Mouse (Mus musculus): ENCODE results near the gene Atrnl1.
A peak's percentile ranks its signal among the peaks of the same experiment; 100 is the strongest.

The Atrnl1 gene

GRCm38 (mm10) chr19:57802771-57803482 is 192.1 kb downstream of the Atrnl1 start:
- Histone ChIP-seq H3K27me3 (ENCODE audit: control insufficient read depth, insufficient read depth, low read length, poor library complexity, severe bottlenecking) (no peaks in the 10 kb centered on the region; the same call in 1 of the 2 replicates), H3K36me3 (ENCODE audit: control insufficient read depth, insufficient read depth, low read length, poor library complexity, severe bottlenecking) (no peaks in the 10 kb centered on the region)
- no peak for DNase-seq (ENCODE audit: low read depth, low spot score)

- no peak for DNase-seq (ENCODE audit: low read depth, low spot score)
- H3K36me3 ChIP-seq (ENCODE audit: control insufficient read depth, insufficient read depth, low read length, poor library complexity, severe bottlenecking) = no peaks in the 10 kb centered on the region
- H3K27me3 ChIP-seq (ENCODE audit: control insufficient read depth, insufficient read depth, low read length, poor library complexity, severe bottlenecking) = no peaks in the 10 kb centered on the region; the same call in 1 of the 2 replicates
Observed at GRCm38 (mm10) chr19:57803483-57803820, 192.6 kb downstream of the Atrnl1 start.

GRCm38 (mm10) chr19:57808363-57808762 is 197.5 kb downstream of the Atrnl1 start:
- no peak for DNase-seq (ENCODE audit: low read depth, low spot score)
- no peaks in the 10 kb centered on the region for H3K36me3 ChIP-seq (ENCODE audit: control insufficient read depth, insufficient read depth, low read length, poor library complexity, severe bottlenecking)
- no peaks in the 10 kb centered on the region; the same call in 1 of the 2 replicates for H3K27me3 ChIP-seq (ENCODE audit: control insufficient read depth, insufficient read depth, low read length, poor library complexity, severe bottlenecking)

- no peaks in the 10 kb centered on the region for H3K36me3 ChIP-seq (ENCODE audit: control insufficient read depth, insufficient read depth, low read length, poor library complexity, severe bottlenecking)
- DNase-seq (ENCODE audit: low read depth, low spot score) = no peak
- H3K27me3 ChIP-seq (ENCODE audit: control insufficient read depth, insufficient read depth, low read length, poor library complexity, severe bottlenecking) = no peaks in the 10 kb centered on the region
Observed at GRCm38 (mm10) chr19:57814291-57814690, 203.5 kb downstream of the Atrnl1 start.

DNA sequence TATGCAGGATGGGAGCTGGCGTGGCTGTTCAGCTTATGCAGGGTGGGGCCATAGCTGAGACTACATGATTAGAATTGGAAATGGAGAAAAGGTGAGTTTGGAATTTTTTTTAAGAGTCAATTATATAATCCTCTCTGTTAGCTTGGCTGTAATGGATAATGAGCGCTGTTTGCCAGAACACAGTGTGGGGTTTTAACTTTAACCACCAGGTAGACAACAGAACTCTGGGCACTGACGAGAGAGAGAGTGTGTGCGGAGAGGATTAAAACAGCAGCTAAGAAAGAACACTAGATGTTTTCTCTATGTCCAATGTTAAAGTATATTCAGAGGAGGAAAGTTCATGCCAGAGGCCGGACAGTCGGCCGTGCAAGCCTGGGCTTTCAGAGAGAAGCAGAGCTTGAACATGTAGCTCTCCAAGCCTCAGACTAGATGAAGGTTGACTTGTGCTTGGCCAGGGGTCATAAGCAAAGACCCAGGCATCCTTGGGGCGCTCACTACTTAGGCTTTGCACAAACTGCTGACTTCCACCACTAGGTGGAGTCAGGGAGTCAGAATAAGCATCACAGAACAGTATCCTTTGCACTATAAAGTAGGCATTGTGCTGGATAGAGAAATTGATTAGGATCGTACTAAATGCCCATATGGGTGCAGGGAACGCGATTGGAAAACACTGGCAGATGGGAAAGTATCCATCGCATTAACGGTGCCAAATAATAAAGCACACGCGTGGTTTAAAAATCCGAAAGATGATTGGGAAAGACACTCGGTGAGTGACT is 205.6 kb downstream of the Atrnl1 start:
- Histone ChIP-seq H3K27me3 (ENCODE audit: control insufficient read depth, insufficient read depth, low read length, poor library complexity, severe bottlenecking) (no peaks in the 10 kb centered on the region), H3K36me3 (ENCODE audit: control insufficient read depth, insufficient read depth, low read length, poor library complexity, severe bottlenecking) (no peaks in the 10 kb centered on the region)
- DNase-seq (ENCODE audit: low read depth, low spot score) = peak; percentile 34

DNA sequence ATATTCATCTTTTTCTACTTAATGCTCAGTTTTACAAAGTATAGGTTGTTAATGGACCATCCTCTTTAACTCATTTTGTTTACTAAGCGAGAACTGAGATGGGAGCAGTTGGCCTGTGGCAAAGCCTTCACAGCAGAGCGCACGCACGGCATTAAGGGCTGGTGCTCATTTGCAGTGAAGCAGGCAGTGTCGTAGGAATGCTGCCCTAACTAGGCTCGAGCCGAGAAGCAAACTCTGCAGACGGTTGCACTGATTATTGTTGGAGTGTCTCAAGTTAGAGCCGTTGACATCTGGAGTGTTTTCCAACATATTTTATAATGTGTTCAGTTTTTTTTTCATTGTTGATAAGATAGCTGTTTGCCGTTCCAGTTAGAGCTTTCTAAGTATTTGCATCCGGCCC is 206.9 kb downstream of the Atrnl1 start:
- Histone ChIP-seq H3K27me3 (ENCODE audit: control insufficient read depth, insufficient read depth, low read length, poor library complexity, severe bottlenecking) (no peaks in the 10 kb centered on the region), H3K36me3 (ENCODE audit: control insufficient read depth, insufficient read depth, low read length, poor library complexity, severe bottlenecking) (no peaks in the 10 kb centered on the region)
- no peak for DNase-seq (ENCODE audit: low read depth, low spot score)

DNA sequence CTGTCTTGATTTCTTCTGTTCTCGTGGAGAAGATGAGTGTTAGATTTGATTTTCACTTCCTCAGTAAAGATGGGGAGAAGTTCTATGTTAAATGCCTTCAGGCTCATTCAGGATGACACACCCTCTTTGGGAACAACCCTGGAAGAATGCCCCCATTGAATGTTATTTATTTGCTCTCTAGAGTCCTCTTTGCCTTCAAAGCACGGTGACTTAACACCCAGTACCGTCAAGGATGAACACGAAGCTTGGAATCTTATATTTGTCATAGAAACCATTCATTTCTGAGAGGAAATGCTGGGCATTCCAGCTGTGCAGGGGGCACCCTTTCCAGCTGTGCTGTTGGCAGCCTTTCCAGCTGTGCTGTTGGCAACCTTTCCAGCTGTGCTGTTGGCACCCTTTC is 212.6 kb downstream of the Atrnl1 start:
- Histone ChIP-seq H3K36me3 (ENCODE audit: control insufficient read depth, insufficient read depth, low read length, poor library complexity, severe bottlenecking) (no peaks in the 10 kb centered on the region), H3K27me3 (ENCODE audit: control insufficient read depth, insufficient read depth, low read length, poor library complexity, severe bottlenecking) (no peaks in the 10 kb centered on the region)
- no peak for DNase-seq (ENCODE audit: low read depth, low spot score)

- Histone ChIP-seq H3K36me3 (ENCODE audit: control insufficient read depth, insufficient read depth, low read length, poor library complexity, severe bottlenecking) (no peaks in the 10 kb centered on the region), H3K27me3 (ENCODE audit: control insufficient read depth, insufficient read depth, low read length, poor library complexity, severe bottlenecking) (no peaks in the 10 kb centered on the region)
- DNase-seq (ENCODE audit: low read depth, low spot score) = no peak
Observed at GRCm38 (mm10) chr19:57825271-57826207, 214.7 kb downstream of the Atrnl1 start.

DNA sequence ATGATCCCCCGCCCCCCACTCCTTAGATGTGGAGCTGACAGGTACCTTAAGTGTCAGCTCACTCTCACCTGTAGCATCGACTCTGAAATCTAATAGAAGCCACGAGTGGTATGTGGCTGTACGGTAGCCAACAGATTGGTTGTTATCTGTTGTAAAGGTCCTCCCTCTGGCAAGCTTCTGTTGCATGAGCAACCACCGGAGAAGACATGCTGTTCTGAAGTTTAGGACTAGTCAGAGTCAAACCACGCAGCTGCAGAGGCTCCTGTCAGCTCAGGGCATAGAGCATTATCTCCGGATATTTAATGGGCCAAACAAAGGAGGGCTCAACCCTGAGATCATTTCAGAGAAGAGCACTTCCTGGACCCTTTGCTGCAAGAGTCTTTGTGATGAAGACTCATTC is 222.2 kb downstream of the Atrnl1 start:
- DNase-seq (ENCODE audit: low read depth, low spot score) = no peak
- Histone ChIP-seq H3K27me3 (ENCODE audit: control insufficient read depth, insufficient read depth, low read length, poor library complexity, severe bottlenecking) (no peaks in the 10 kb centered on the region), H3K36me3 (ENCODE audit: control insufficient read depth, insufficient read depth, low read length, poor library complexity, severe bottlenecking) (no peaks in the 10 kb centered on the region)

- H3K27me3 ChIP-seq (ENCODE audit: control insufficient read depth, insufficient read depth, low read length, poor library complexity, severe bottlenecking) = no peaks in the 10 kb centered on the region
Observed at GRCm38 (mm10) chr19:57837882-57838281, 227.0 kb downstream of the Atrnl1 start.

DNA sequence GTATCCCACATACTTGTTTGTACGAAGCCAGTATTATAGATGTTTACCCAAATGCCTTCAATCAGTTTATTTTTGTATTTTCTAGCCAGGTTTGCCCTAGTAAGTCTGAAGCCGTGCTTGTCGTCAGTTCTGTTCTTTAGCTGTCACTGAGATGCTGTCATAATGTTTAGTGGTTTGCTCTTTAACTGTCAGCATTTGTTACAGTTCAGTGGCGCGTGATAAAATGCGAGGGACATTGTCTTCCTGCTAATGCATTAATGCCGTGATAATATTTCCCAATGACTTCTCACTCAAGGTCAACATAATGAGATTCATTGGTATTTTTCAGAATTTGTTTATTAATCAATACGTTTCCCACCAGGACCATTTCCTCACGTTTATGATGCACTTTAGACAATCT is 227.7 kb downstream of the Atrnl1 start:
- DNase-seq (ENCODE audit: low read depth, low spot score) = no peak
- no peaks in the 10 kb centered on the region for H3K36me3 ChIP-seq (ENCODE audit: control insufficient read depth, insufficient read depth, low read length, poor library complexity, severe bottlenecking)
- no peaks in the 10 kb centered on the region for H3K27me3 ChIP-seq (ENCODE audit: control insufficient read depth, insufficient read depth, low read length, poor library complexity, severe bottlenecking)

More at GRCm38 (mm10) chr19:57837882-57838281, 227.0 kb downstream of the Atrnl1 start:
- H3K36me3 ChIP-seq (ENCODE audit: control insufficient read depth, insufficient read depth, low read length, poor library complexity, severe bottlenecking) = no peaks in the 10 kb centered on the region
- no peak for DNase-seq (ENCODE audit: low read depth, low spot score)

DNA sequence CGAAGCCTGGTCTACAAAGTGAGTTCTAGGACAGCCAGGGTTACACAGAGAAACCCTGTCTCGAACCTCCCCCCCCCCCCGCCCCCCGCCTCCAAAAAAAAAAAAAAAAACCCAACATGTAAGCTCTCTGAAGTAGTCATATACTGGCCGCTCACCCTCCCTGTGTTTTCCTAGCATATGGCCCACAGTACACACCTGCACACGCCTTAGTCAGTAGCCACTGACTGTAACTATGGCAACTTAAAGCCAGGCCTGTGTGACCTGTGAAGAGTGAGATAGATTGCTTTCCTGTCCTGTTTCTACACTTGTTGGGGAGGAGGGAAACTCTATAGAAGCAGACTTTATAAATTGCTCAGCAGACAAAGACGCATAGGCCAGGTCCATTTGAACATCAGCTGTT is 239.1 kb downstream of the Atrnl1 start:
- Histone ChIP-seq H3K36me3 (ENCODE audit: control insufficient read depth, insufficient read depth, low read length, poor library complexity, severe bottlenecking) (no peaks in the 10 kb centered on the region), H3K27me3 (ENCODE audit: control insufficient read depth, insufficient read depth, low read length, poor library complexity, severe bottlenecking) (no peaks in the 10 kb centered on the region)
- DNase-seq (ENCODE audit: low read depth, low spot score) = no peak

- no peak for DNase-seq (ENCODE audit: low read depth, low spot score)
- H3K36me3 ChIP-seq (ENCODE audit: control insufficient read depth, insufficient read depth, low read length, poor library complexity, severe bottlenecking) = no peaks in the 10 kb centered on the region
- no peaks in the 10 kb centered on the region for H3K27me3 ChIP-seq (ENCODE audit: control insufficient read depth, insufficient read depth, low read length, poor library complexity, severe bottlenecking)
Observed at GRCm38 (mm10) chr19:57868350-57868749, 257.5 kb downstream of the Atrnl1 start.

DNA sequence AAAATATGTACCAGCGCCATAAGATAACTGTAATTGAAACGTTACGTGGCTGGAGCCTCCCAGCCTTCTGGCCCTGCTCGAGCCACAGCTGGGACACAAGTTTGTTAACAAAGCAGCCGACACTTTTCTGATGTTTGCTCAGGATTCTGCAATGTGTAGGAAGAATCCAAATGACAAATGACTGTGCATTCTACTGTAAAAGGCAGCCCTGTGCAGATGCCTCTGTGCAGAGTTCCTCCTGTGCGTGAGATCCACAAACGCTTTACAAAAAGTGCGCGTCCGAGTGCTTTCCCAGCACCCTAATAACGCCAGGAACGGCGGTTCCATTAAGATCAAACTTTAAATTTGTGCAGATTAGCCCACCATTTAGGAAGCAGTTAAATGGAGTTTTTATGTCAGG is 260.0 kb downstream of the Atrnl1 start:
- H3K27me3 ChIP-seq (ENCODE audit: control insufficient read depth, insufficient read depth, low read length, poor library complexity, severe bottlenecking) = no peaks in the 10 kb centered on the region
- H3K36me3 ChIP-seq (ENCODE audit: control insufficient read depth, insufficient read depth, low read length, poor library complexity, severe bottlenecking) = no peaks in the 10 kb centered on the region
- DNase-seq (ENCODE audit: low read depth, low spot score) = no peak

DNA sequence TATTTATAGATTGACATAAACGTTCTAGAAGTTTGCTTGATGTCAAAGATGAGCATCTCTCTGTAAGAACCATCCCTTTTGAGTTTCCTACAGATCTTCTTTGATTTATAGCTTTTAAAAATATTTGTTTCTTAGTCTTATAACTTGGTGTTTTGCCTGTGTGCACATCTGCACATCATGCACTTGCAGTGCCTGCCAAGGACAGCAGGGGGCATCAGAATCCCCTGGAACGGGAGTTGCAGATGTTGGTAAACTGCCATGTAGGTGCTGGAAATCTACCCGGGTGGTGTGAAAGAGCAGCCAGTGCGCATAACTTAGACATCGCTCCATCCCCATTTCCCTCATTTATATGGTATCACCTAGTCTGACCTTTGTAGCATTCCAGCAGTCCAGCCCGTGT is 265.2 kb downstream of the Atrnl1 start:
- H3K36me3 ChIP-seq (ENCODE audit: control insufficient read depth, insufficient read depth, low read length, poor library complexity, severe bottlenecking) = no peaks in the 10 kb centered on the region
- DNase-seq (ENCODE audit: low read depth, low spot score) = peak; percentile 21
- H3K27me3 ChIP-seq (ENCODE audit: control insufficient read depth, insufficient read depth, low read length, poor library complexity, severe bottlenecking) = no peaks in the 10 kb centered on the region
